Mouse (Mus musculus) kidney, postnatal 0 days (tissue): Measurements from ENCODE around the gene Plekha1. TPM values are rescaled to one million over a fixed set of nuclear protein-coding genes. Genes with fewer than 3 reads are reported as not detected.

Experiments
- ATAC-seq: fragments of 200-750 bp; cut with Nextera tagmentation; replicated peaks from 2 replicates; pipeline ENCODE4 v1.8.0; 2017; ENCODE audit warnings: low read depth, moderate number of reproducible peaks, moderate TSS enrichment, moderate library complexity; ENCODE audit not compliant: low FRiP score
- DNase-seq: peaks from one replicate; pipeline ENCODE4 v3.0.0-alpha.2; 2016; ENCODE audit warnings: low spot score
- H3K27ac ChIP-seq: fragments of 300-500 bp; sonication (generic); 2 replicates; pipeline ENCODE4 v1.5.1; 2014; ENCODE audit warnings: mild to moderate bottlenecking
- H3K27me3 ChIP-seq: fragments of 300-500 bp; sonication (generic); 2 replicates; pipeline ENCODE4 v1.6.1; 2014; ENCODE audit warnings: low read length, mixed read lengths; ENCODE audit not compliant: insufficient read depth
- H3K36me3 ChIP-seq: fragments of 300-500 bp; sonication (generic); 2 replicates; pipeline ENCODE4 v1.6.1; 2014; ENCODE audit warnings: low read length, mixed read lengths; ENCODE audit not compliant: insufficient read depth
- H3K4me1 ChIP-seq: fragments of 300-500 bp; sonication (generic); replicated peaks from 2 replicates; pipeline ENCODE4 v1.6.1; 2014; ENCODE audit warnings: antibody characterized with exemption, low read length, mixed read lengths; ENCODE audit not compliant: insufficient read depth
- H3K4me2 ChIP-seq: fragments of 300-500 bp; sonication (generic); 2 replicates; pipeline ENCODE4 v1.6.1; 2014; ENCODE audit warnings: mild to moderate bottlenecking, low read length, moderate library complexity, mixed read lengths
- H3K4me3 ChIP-seq: fragments of 300-500 bp; sonication (generic); replicated peaks from 2 replicates; pipeline ENCODE4 v1.5.1; 2014; ENCODE audit warnings: low read depth, low read length
- H3K9ac ChIP-seq: fragments of 300-500 bp; sonication (generic); 2 replicates; pipeline ENCODE4 v1.6.1; 2014; ENCODE audit warnings: low read depth, low read length
- H3K9me3 ChIP-seq: fragments of 300-500 bp; sonication (generic); replicated peaks from 2 replicates; pipeline ENCODE4 v1.6.1; 2016; ENCODE audit warnings: low read length, inconsistent platforms, mixed read lengths
- CTCF ChIP-seq: IDR thresholded peaks from 2 replicates; pipeline ENCODE4 v1.5.1; 2016; ENCODE audit warnings: antibody characterized with exemption, low read depth, mild to moderate bottlenecking, moderate library complexity
- WGBS: fragments of 180-500 bp; shearing (Covaris S2); extraction: QIAGEN DNeasy Blood & Tissue Kit; methylation state at CpG from one replicate; pipeline ENCODE4 v1.1.7; 2014; 5-methylcytosine and 5-hydroxymethylcytosine counted together
- polyA plus RNA-seq: library from polyadenylated mRNA; unstranded; fragments of >200 nt; fragmentation: Nextera tagmentation; extraction: Ambion mirVana; gene quantifications from 2 replicates; pipeline ENCODE4 v1.2.1, GENCODE M21; 2015

The Plekha1 gene
- polyA plus RNA-seq = 58.6 and 67.7 TPM in 2 replicates

GRCm38 (mm10) chr7:130865613-130866591, at the start of gene Plekha1:
TSS of gene Plekha1 (plus strand) at chr7:130865756.
- Histone ChIP-seq H3K9ac (peak within 1 kb of the TSS; percentile 88), H3K4me3 (peak within 1 kb of the TSS; percentile 98), H3K4me2 (peak within 1 kb of the TSS; percentile 71), H3K27ac (peak within 1 kb of the TSS; percentile 88), H3K36me3 (no peaks in the 10 kb centered on the region), H3K9me3 (no peaks in the 10 kb centered on the region), H3K4me1 (0 out of 2 replicates have a peak, but pooled peaks cover 2% of the 10 kb centered on the region), H3K27me3 (no peaks in the 10 kb centered on the region)
- ATAC-seq (peak; percentile 97), DNase-seq (peak; percentile 98)
- WGBS = under 1% methylated on average over 96 of the region's 114 CpGs
- TF ChIP-seq CTCF = no peak

GRCm38 (mm10) chr7:130816243-130816642, 49.3 kb upstream of the Plekha1 start:
- ATAC-seq = no peak
- 85% methylated on average over 7 of the region's 7 CpGs for WGBS
- no peak for DNase-seq
- H3K4me2 ChIP-seq = no peak overlapping the region
- H3K9ac ChIP-seq = no peak overlapping the region
- no peaks in the 10 kb centered on the region for H3K9me3 ChIP-seq
- no peaks in the 10 kb centered on the region for H3K4me1 ChIP-seq
- TF ChIP-seq CTCF = no peak
- H3K4me3 ChIP-seq = no peak overlapping the region
- no peaks in the 10 kb centered on the region for H3K27me3 ChIP-seq
- no peaks in the 10 kb centered on the region for H3K36me3 ChIP-seq
- H3K27ac ChIP-seq = no peak overlapping the region

GRCm38 (mm10) chr7:130818813-130819212, 46.7 kb upstream of the Plekha1 start:
- 65% methylated on average over 5 of the region's 5 CpGs for WGBS
- no peaks in the 10 kb centered on the region for H3K4me1 ChIP-seq
- no peak for TF ChIP-seq CTCF
- H3K4me3 ChIP-seq = no peak overlapping the region
- no peak overlapping the region for H3K9ac ChIP-seq
- no peaks in the 10 kb centered on the region for H3K27me3 ChIP-seq
- no peak overlapping the region for H3K4me2 ChIP-seq
- no peaks in the 10 kb centered on the region for H3K9me3 ChIP-seq
- DNase-seq (no peak), ATAC-seq (no peak)
- H3K27ac ChIP-seq = no peak overlapping the region
- no peaks in the 10 kb centered on the region for H3K36me3 ChIP-seq

- ATAC-seq = no peak
- no peaks in the 10 kb centered on the region for H3K36me3 ChIP-seq
- no peak overlapping the region for H3K9ac ChIP-seq
- H3K27ac ChIP-seq = no peak overlapping the region
- H3K4me2 ChIP-seq = no peak overlapping the region
- no peaks in the 10 kb centered on the region for H3K9me3 ChIP-seq
- 62% methylated on average over 10 of the region's 10 CpGs for WGBS
- no peaks in the 10 kb centered on the region for H3K27me3 ChIP-seq
- no peaks in the 10 kb centered on the region for H3K4me1 ChIP-seq
- DNase-seq = no peak
- no peak overlapping the region for H3K4me3 ChIP-seq
- TF ChIP-seq CTCF = no peak
These were observed 45.9 kb upstream of the Plekha1 start for GRCm38 (mm10) chr7:130819624-130820023.

GRCm38 (mm10) chr7:130823992-130824391, 41.6 kb upstream of the Plekha1 start:
- 66% methylated on average over 9 of the region's 9 CpGs for WGBS
- Histone ChIP-seq H3K9ac (no peak overlapping the region), H3K4me1 (no peaks in the 10 kb centered on the region), H3K9me3 (no peaks in the 10 kb centered on the region), H3K4me2 (no peak overlapping the region), H3K27ac (no peak overlapping the region), H3K4me3 (no peak overlapping the region), H3K27me3 (no peaks in the 10 kb centered on the region), H3K36me3 (no peaks in the 10 kb centered on the region)
- no peak for DNase-seq
- TF ChIP-seq CTCF = no peak
- no peak for ATAC-seq

GRCm38 (mm10) chr7:130826343-130826742, 39.2 kb upstream of the Plekha1 start:
- H3K27me3 ChIP-seq = no peaks in the 10 kb centered on the region
- DNase-seq = no peak
- TF ChIP-seq CTCF = no peak
- 79% methylated on average over 3 of the region's 3 CpGs for WGBS
- H3K27ac ChIP-seq = no peak overlapping the region
- H3K4me3 ChIP-seq = no peak overlapping the region
- no peaks in the 10 kb centered on the region for H3K36me3 ChIP-seq
- no peak overlapping the region for H3K4me2 ChIP-seq
- no peak overlapping the region for H3K9ac ChIP-seq
- no peak for ATAC-seq
- H3K4me1 ChIP-seq = no peaks in the 10 kb centered on the region
- H3K9me3 ChIP-seq = no peaks in the 10 kb centered on the region
